Mouse (Mus musculus) MEL (cell line): ENCODE results near the gene Usp44.

ENCODE experiments used
- CTCF ChIP-seq, 3 experiments: IDR thresholded peaks in 2 of 3; conservative IDR thresholded peaks in 1 of 3; 2 replicates each; pipeline ENCODE4 v1.5.1; 2011 to 2012; ENCODE audit warnings: low read length in 3 of 3, low read depth in 2 of 3, mild to moderate bottlenecking in 2 of 3, improper control_type of control experiment in 1 of 3, inconsistent platforms in 1 of 3, mixed read lengths in 1 of 3, moderate library complexity in 1 of 3; ENCODE audit not compliant: control insufficient read depth in 1 of 3, insufficient read depth in 1 of 3, poor library complexity in 1 of 3, severe bottlenecking in 1 of 3
- ELF1 ChIP-seq: IDR thresholded peaks from 2 replicates; pipeline ENCODE4 v1.6.1; 2014; ENCODE audit warnings: low read depth, mild to moderate bottlenecking, inconsistent platforms, low read length, improper control_type of control experiment, moderate library complexity
- MAFK ChIP-seq: IDR thresholded peaks from 2 replicates; pipeline ENCODE4 v1.6.1; 2011; ENCODE audit warnings: low read depth, mild to moderate bottlenecking, low read length, improper control_type of control experiment, borderline replicate concordance
- MAX ChIP-seq: IDR thresholded peaks from 2 replicates; pipeline ENCODE4 v1.6.1; 2011; ENCODE audit warnings: low read length, improper control_type of control experiment
- MEF2A ChIP-seq: IDR thresholded peaks from 2 replicates; pipeline ENCODE4 v1.6.1; 2014; ENCODE audit warnings: low read depth, mild to moderate bottlenecking, inconsistent platforms, low read length, improper control_type of control experiment; ENCODE audit not compliant: poor library complexity, insufficient replicate concordance, severe bottlenecking; ENCODE audit errors: extremely low read depth
- POLR2A ChIP-seq, 2 experiments: IDR thresholded peaks; 2 replicates each; pipeline ENCODE4 v1.6.1; 2011 to 2012; ENCODE audit warnings: low read length in 2 of 2, mild to moderate bottlenecking in 2 of 2, control low read depth in 1 of 2, improper control_type of control experiment in 1 of 2, low read depth in 1 of 2, moderate library complexity in 1 of 2; ENCODE audit not compliant: control insufficient read depth in 1 of 2, insufficient read depth in 1 of 2, poor library complexity in 1 of 2
- POLR2AphosphoS5 ChIP-seq: IDR thresholded peaks from 2 replicates; pipeline ENCODE4 v1.6.1; 2012; ENCODE audit warnings: low read depth, borderline replicate concordance, mild to moderate bottlenecking, inconsistent platforms, low read length, moderate library complexity, mixed read lengths
- SIN3A ChIP-seq: IDR thresholded peaks from 2 replicates; pipeline ENCODE4 v1.6.1; 2012; ENCODE audit warnings: low read length, improper control_type of control experiment, inconsistent platforms
- TAL1 ChIP-seq: IDR thresholded peaks from 2 replicates; pipeline ENCODE4 v1.6.1; 2012; ENCODE audit warnings: mild to moderate bottlenecking, inconsistent platforms, low read length, moderate library complexity, mixed read lengths
- TBP ChIP-seq: IDR thresholded peaks from 2 replicates; pipeline ENCODE4 v1.8.0; 2011; ENCODE audit warnings: low read depth, low read length, improper control_type of control experiment
- TCF12 ChIP-seq: IDR thresholded peaks from 2 replicates; pipeline ENCODE4 v1.6.1; 2014; ENCODE audit warnings: low read depth, mild to moderate bottlenecking, inconsistent platforms, low read length, improper control_type of control experiment, moderate library complexity
- USF1 ChIP-seq: IDR thresholded peaks from 2 replicates; pipeline ENCODE4 v1.6.1; 2014; ENCODE audit warnings: low read depth, mild to moderate bottlenecking, inconsistent platforms, low read length, improper control_type of control experiment, moderate library complexity
- ZC3H11A ChIP-seq: IDR thresholded peaks from 2 replicates; pipeline ENCODE4 v1.6.1; 2012; ENCODE audit warnings: low read depth, mild to moderate bottlenecking, inconsistent platforms, low read length, improper control_type of control experiment
- ZKSCAN1 ChIP-seq: IDR thresholded peaks from 2 replicates; pipeline ENCODE4 v1.6.1; 2012; ENCODE audit warnings: low read depth, mild to moderate bottlenecking, inconsistent platforms, low read length, improper control_type of control experiment, moderate library complexity

DNA sequence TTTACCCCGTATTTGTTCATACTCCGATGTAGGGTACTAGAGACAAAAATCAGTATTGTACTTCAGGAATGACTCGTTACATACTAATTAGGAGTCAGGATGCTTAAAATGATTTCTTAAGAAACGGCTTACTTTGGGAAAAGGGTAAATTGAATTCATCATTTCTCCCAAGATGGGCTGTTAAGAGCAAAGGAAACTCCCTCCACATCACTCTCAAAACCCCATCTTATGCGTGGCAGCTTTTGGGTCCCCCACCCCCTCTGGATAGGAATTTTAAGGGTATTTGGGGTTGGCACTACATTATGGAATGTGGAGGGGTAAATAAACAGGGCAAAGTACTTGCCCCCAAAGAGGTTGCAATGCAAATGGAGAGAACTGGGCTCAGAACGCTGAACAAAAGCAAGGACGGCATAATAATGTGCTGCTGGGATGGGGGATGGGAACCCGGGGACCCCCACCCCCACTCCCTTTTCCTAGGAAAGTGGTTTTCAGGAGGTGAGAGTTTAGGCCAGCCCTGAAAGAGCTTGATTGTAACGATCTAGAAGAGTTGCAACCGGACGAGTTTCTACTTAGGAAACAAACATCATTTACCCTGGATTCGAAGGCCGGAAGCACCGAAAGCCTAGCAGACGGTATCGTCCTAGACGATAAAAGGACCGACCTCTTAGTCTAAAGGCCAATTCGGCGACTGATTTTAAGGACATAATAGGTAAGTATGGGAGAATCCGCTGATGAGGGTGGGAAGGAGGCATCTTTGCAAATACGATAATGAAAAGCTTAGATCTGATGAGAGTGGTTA lies at the start of gene Usp44:
- TF ChIP-seq POLR2AphosphoS5 (no peak), SIN3A (no peak), MAFK (no peak), POLR2A (IDR thresholded peaks at IDR 0.05; ENCODE audit: control insufficient read depth in 1 of 2, insufficient read depth in 1 of 2, low read depth in 1 of 2, low read length in 2 of 2, poor library complexity in 1 of 2) (no peak), TAL1 (no peak), CTCF (IDR thresholded peaks at IDR 0.05 in 2 of 3, conservative IDR thresholded peaks at IDR 0.05 in 1 of 3; ENCODE audit: control insufficient read depth in 1 of 3, insufficient read depth in 1 of 3, low read depth in 2 of 3, low read length in 3 of 3, poor library complexity in 1 of 3, severe bottlenecking in 1 of 3) (no peak), TBP (no peak), ELF1 (no peak), USF1 (no peak), MAX (no peak), ZC3H11A (no peak), TCF12 (no peak), ZKSCAN1 (no peak), MEF2A (no peak)
